14 mouse cellular contexts compared by ENCODE assay signal in genomic region chr11:119766782-119767459, GRCm38 (mm10).
DNase-seq lines count a peak whose midpoint lies in the region; ATAC-seq and TF ChIP-seq lines count a peak whose summit lies in the region.
"Had no signal": no experiment of that assay in that cellular context is flagged by ENCODE, and none has a peak within 500 bp of the region (broad histone marks: within the 10 kb centered on the region; RNA-seq: fewer than 3 reads in every experiment).

No protein-coding gene starts in this region.

- TF ChIP-seq CTCF in forebrain, postnatal 0 days (IDR thresholded peaks at IDR 0.05; ENCODE audit: low read depth), result no peak
- TF ChIP-seq CTCF in hindbrain, postnatal 0 days (IDR thresholded peaks at IDR 0.05; ENCODE audit: low read depth), result no peak

- 39% methylated on average over 5 of the region's 5 CpGs for WGBS in forebrain, postnatal 0 days
- WGBS in forebrain, embryonic 11.5 days, result 55% methylated on average over 5 of the region's 5 CpGs
- 35% methylated on average over 5 of the region's 5 CpGs for WGBS in hindbrain, postnatal 0 days
- 22% methylated on average over 5 of the region's 5 CpGs for WGBS in neural tube, embryonic 14.5 days

- H3K4me3 ChIP-seq in forebrain, postnatal 0 days (ENCODE audit: low read depth, low read length), result no peak overlapping the region
- no peak overlapping the region for H3K4me3 ChIP-seq in forebrain, embryonic 11.5 days (ENCODE audit: low read depth, low read length)
- no peak overlapping the region for H3K4me3 ChIP-seq in hindbrain, postnatal 0 days (ENCODE audit: low read length)
- H3K4me3 ChIP-seq in neural tube, embryonic 14.5 days (ENCODE audit: low read depth, low read length), result no peak overlapping the region
- H3K4me3 ChIP-seq: gastrocnemius, adult 2 months; liver, embryonic 12.5 days had no signal

- DNase-seq in forebrain, postnatal 0 days, result no peak
- no peak for DNase-seq in forebrain, embryonic 11.5 days (ENCODE audit: low spot score)
- peak; percentile 33 for DNase-seq in embryo, embryonic 10 days (ENCODE audit: low spot score)
- DNase-seq in hindbrain, postnatal 0 days (ENCODE audit: low spot score), result peak; percentile 22
- DNase-seq in adrenal gland, postnatal 36 days, result no peak
- no peak for DNase-seq in kidney, postnatal 4 days
- DNase-seq in frontal cortex, adult 2 months (ENCODE audit: extremely low spot score in 1 of 2, low spot score in 1 of 2), result no peak
- DNase-seq: gastrocnemius, adult 2 months; kidney, postnatal 36 days; lung, postnatal 14 days; thymus, postnatal 36 days had no signal

- peak; percentile 47 for ATAC-seq in forebrain, postnatal 0 days
- ATAC-seq in forebrain, embryonic 11.5 days (replicated peaks; ENCODE audit: low FRiP score), result no peak
- ATAC-seq in hindbrain, postnatal 0 days, result peak; percentile 76
- peak; percentile 55 for ATAC-seq in neural tube, embryonic 14.5 days (ENCODE audit: low read depth)
- ATAC-seq: activated CD4-positive, CD25-positive, alpha-beta regulatory T cell, adult 4 months; liver, embryonic 12.5 days had no signal

- H3K4me1 ChIP-seq in forebrain, postnatal 0 days (ENCODE audit: insufficient read depth), result no peaks in the 10 kb centered on the region
- H3K4me1 ChIP-seq in forebrain, embryonic 11.5 days (replicated peaks; ENCODE audit: control insufficient read depth, insufficient read depth, low read length), result peaks cover 5% of the 10 kb centered on the region; the same call in 1 of the 2 replicates
- peaks cover 16% of the 10 kb centered on the region for H3K4me1 ChIP-seq in hindbrain, postnatal 0 days (ENCODE audit: insufficient read depth, low read length)
- peaks cover 24% of the 10 kb centered on the region for H3K4me1 ChIP-seq in neural tube, embryonic 14.5 days (ENCODE audit: control insufficient read depth, insufficient read depth, low read length)

- H3K36me3 ChIP-seq in forebrain, postnatal 0 days (ENCODE audit: insufficient read depth), result no peaks in the 10 kb centered on the region; the same call in 1 of the 2 replicates
- H3K36me3 ChIP-seq in forebrain, embryonic 11.5 days (ENCODE audit: control insufficient read depth, insufficient read depth, low read length), result no peaks in the 10 kb centered on the region
- no peaks in the 10 kb centered on the region for H3K36me3 ChIP-seq in hindbrain, postnatal 0 days (ENCODE audit: insufficient read depth, low read length)
- no peaks in the 10 kb centered on the region for H3K36me3 ChIP-seq in neural tube, embryonic 14.5 days (ENCODE audit: control insufficient read depth, insufficient read depth, low read length)

- H3K9ac ChIP-seq in forebrain, postnatal 0 days, result no peak overlapping the region
- H3K9ac ChIP-seq in forebrain, embryonic 11.5 days (ENCODE audit: low read length), result no peak overlapping the region
- no peak overlapping the region for H3K9ac ChIP-seq in hindbrain, postnatal 0 days (replicated peaks; ENCODE audit: low read length)
- no peak overlapping the region for H3K9ac ChIP-seq in neural tube, embryonic 14.5 days (replicated peaks; ENCODE audit: low read depth, low read length)
- H3K9ac ChIP-seq: liver, embryonic 12.5 days had no signal

- no peaks in the 10 kb centered on the region for H3K9me3 ChIP-seq in forebrain, postnatal 0 days (ENCODE audit: low read length)
- H3K9me3 ChIP-seq in forebrain, embryonic 11.5 days (ENCODE audit: control insufficient read depth, low read length), result no peaks in the 10 kb centered on the region
- H3K9me3 ChIP-seq in hindbrain, postnatal 0 days (ENCODE audit: low read length), result no peaks in the 10 kb centered on the region
- H3K9me3 ChIP-seq in neural tube, embryonic 14.5 days (ENCODE audit: control insufficient read depth, low read length), result no peaks in the 10 kb centered on the region
- H3K9me3 ChIP-seq: liver, embryonic 12.5 days had no signal

- H3K27ac ChIP-seq in forebrain, postnatal 0 days (ENCODE audit: low read depth, low read length), result no peak overlapping the region
- H3K27ac ChIP-seq in forebrain, embryonic 11.5 days (ENCODE audit: low read depth, low read length), result no peak overlapping the region
- H3K27ac ChIP-seq in hindbrain, postnatal 0 days, result peak overlapping the region; percentile 34; the same call in 1 of the 2 replicates
- peak overlapping the region; percentile 46 for H3K27ac ChIP-seq in neural tube, embryonic 14.5 days (ENCODE audit: low read depth, low read length)
- H3K27ac ChIP-seq: gastrocnemius, adult 2 months; liver, embryonic 12.5 days had no signal

- H3K27me3 ChIP-seq in forebrain, postnatal 0 days (ENCODE audit: insufficient read depth, low read length), result no peaks in the 10 kb centered on the region
- H3K27me3 ChIP-seq in forebrain, embryonic 11.5 days (ENCODE audit: control insufficient read depth, insufficient read depth, low read length), result no peaks in the 10 kb centered on the region
- no peaks in the 10 kb centered on the region for H3K27me3 ChIP-seq in hindbrain, postnatal 0 days (ENCODE audit: insufficient read depth, low read length)
- no peaks in the 10 kb centered on the region for H3K27me3 ChIP-seq in neural tube, embryonic 14.5 days (ENCODE audit: control insufficient read depth, insufficient read depth, low read length)
- H3K27me3 ChIP-seq: liver, embryonic 12.5 days had no signal

- no peak overlapping the region for H3K4me2 ChIP-seq in forebrain, postnatal 0 days (ENCODE audit: low read depth)
- no peak overlapping the region for H3K4me2 ChIP-seq in forebrain, embryonic 11.5 days (ENCODE audit: low read depth, low read length, severe bottlenecking)
- H3K4me2 ChIP-seq in hindbrain, postnatal 0 days (ENCODE audit: low read depth, low read length), result no peak overlapping the region
- no peak overlapping the region for H3K4me2 ChIP-seq in neural tube, embryonic 14.5 days (ENCODE audit: low read depth, low read length)
- H3K4me2 ChIP-seq: liver, embryonic 12.5 days had no signal

Comparison
In these comparisons a context has a peak if more than half of its experiments do, and no peak if none do; other contexts are left out.
1. DNase-seq: peak in embryo, embryonic 10 days (single experiment) and hindbrain, postnatal 0 days (single experiment); none in forebrain, postnatal 0 days (single experiment), forebrain, embryonic 11.5 days (single experiment), adrenal gland, postnatal 36 days (0 of 2), kidney, postnatal 4 days (0 of 2) and frontal cortex, adult 2 months (0 of 2).
2. H3K27ac ChIP-seq: peak in hindbrain, postnatal 0 days (single experiment) and neural tube, embryonic 14.5 days (single experiment); none in forebrain, postnatal 0 days (single experiment) and forebrain, embryonic 11.5 days (single experiment).